Mouse (Mus musculus) c-Kit-negative CD71-positive TER-119-positive erythroid progenitor cells, embryonic 14.5 days (primary cell): ENCODE data around the gene Suds3.

ENCODE experiments used
- DNase-seq: peaks from one replicate; pipeline ENCODE4 v3.0.0-alpha.2; 2013; ENCODE audit warnings: low read depth, low spot score

Gene Suds3

DNA sequence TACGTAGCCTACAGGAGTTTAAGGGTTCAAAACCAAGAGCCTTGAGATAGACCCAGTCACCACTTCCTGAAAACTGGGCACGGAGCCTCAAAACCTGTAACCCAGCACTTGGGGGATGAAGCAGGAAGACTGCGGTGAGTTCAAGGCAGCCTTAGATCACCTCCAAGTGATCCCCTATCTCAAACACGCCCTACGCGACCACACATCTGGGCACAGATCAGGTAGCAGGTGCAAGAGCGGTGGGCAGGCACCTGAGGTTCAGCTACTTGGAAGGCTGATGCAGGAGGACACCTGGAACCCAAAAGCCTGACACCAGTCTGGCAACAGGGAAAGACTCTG is 4.2 kb downstream of the Suds3 start:
- DNase-seq, result no peak

- DNase-seq, result no peak
These were observed 4.7 kb downstream of the Suds3 start for GRCm38 (mm10) chr5:117111064-117111773.

DNA sequence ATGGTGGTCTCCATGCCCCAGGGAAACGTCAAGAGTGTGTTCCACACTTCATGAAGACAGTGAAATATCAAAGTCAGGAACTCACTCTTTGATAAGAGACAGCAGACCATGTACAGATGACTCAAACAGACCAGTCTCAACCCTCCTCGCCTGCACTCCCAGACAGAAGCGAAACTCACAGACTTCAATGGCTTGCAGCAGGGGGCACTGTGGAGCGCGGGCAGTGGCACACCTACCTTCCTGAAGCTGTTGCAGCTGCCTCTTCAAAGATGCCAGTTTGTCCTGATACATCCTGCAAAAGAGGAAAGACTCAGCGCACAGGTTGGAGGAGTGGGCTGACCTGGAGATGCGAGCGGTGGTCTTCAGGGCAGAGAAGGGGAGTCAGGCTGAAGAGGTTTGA is 6.4 kb downstream of the Suds3 start:
- no peak for DNase-seq

GRCm38 (mm10) chr5:117108731-117109130 is 7.2 kb downstream of the Suds3 start:
- DNase-seq, result no peak

- no peak for DNase-seq
These were observed 7.6 kb downstream of the Suds3 start for GRCm38 (mm10) chr5:117108292-117108691.

DNA sequence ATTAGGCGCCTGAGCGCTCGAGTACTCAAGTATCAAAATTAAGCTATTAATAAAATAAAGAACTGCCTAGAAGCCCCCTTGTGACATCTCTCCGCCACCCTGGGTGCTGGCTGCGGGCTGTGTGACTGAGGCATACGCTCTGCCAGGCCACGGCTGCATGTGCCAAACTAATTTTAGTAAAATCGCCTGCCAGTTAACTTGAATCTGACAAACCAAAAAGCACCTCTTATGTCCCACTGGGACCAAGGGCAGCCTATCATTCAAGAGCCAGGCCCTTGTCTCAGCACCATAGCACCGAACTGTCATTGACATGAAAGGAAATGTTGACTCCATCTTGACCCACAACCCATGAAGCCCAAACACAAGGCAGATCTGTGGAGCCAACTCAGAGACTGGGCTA is 10.2 kb downstream of the Suds3 start:
- no peak for DNase-seq

DNA sequence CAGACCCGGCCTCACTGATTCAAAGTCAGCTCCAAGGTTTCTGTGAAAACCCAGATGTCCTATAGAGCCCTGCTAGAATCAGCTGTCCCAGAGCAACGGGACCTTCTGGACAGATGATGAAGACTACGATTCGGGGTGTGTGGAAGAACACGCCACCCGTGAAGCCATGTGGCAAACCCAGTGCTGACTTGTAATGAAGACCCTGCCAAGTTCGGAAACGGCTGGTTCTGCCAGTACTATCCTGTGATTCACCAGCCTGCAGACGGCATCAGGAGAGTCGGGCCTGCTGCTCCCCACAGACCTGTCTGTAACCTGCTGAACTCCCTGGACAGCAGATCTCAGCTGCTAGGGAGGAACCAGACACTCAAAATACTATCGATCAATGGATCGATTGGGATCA is 11.6 kb downstream of the Suds3 start:
- no peak for DNase-seq

DNA sequence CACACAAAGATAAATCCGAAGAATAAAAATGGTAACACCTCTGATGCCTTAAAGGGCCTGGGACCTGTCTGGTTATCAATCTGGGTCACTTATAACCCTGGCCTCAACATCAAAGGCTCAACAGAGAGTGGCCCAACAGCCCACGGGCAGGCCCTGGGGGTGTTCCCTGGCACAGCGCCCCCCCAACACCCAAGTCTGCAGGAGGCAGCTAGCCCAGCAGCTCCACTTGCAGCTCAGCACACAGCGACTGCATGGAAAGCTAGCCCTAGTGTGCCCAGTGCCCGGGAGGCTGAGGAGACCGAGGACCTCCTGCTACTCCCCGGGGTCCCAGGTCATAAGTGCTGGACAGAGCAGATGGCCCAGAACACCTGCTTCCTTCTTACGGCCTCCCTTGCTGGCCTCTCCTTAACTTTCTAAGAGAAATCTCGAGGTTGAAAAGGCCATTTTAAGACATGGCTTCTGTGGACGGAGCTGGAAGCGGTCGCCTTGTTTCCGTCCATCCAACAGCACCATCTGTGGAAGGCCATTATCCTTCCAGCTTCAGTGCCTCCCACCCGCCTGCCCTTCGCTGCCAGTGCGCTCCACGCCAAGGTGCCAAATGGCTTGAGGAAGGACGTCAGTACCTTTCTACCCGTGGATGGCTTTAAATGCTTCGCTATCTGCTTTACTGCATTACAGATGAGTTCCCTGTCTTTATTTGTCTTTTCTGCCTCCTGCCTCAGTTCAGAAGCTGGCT is 12.6 kb downstream of the Suds3 start:
- no peak for DNase-seq

- DNase-seq, result no peak
These were observed 16.2 kb downstream of the Suds3 start for GRCm38 (mm10) chr5:117099742-117100141.

DNA sequence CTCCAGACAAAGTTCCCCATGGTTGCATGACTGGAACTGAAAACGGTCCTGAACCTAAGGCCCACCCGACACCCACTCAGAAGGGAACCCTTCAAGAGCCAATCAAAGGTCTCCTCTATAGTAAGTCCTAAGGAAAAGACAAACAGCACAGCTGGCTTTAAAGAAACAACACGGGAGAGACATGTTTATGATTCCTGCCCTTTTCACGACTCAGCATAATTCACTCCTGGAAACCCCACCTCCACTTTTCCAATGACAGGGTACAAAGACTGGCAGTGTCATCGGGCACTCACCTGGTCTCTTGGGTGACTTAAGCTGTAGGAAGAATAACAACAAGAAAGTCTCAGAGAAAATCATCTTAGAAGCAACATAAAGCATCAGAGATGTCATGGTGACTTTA is 16.9 kb downstream of the Suds3 start:
- no peak for DNase-seq

GRCm38 (mm10) chr5:117096716-117097115 is 19.2 kb downstream of the Suds3 start:
- DNase-seq, result no peak

- peak; percentile 29 for DNase-seq
These were observed 21.5 kb downstream of the Suds3 start for GRCm38 (mm10) chr5:117094431-117094830.

DNA sequence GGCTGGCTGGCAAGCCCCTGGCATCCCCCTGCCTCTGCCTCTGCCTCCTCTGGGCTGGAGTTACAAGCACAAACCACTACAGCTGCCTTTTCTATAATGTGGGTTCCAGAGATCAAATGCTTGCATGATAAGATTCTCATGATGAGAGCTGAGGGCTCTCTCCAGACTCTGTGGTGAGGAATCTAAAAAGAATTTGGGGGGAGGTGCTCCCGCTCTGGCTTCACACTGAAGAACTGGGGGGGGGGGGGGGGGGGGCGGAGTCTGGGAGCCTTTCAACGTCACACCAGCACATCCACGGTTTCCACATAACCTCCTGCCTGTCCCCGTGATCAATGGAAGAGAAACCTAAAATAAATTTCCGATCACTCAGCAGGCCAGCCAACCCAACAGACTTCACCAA is 26.1 kb downstream of the Suds3 start:
- no peak for DNase-seq

DNA sequence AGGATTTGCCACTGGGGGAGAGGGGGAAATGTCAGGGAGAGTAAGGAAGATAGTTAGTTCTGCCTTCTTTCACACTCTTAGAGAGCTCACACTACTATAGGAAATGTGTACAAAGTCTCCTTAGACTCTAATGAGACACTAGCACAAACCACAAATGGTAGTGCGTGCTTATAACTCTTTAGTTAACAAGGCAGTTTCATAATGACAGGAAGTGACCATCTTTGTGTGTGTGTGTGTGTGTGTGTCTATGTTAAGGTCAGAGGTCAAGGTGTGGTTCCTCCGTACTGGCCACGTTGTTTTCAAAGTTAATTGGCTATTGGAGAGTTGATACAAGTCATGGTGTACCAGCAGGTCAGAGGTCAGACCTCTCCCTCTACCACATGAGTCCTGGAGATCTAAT is 26.8 kb downstream of the Suds3 start:
- DNase-seq, result no peak

GRCm38 (mm10) chr5:117087718-117088117 is 28.2 kb downstream of the Suds3 start:
- DNase-seq, result no peak

DNA sequence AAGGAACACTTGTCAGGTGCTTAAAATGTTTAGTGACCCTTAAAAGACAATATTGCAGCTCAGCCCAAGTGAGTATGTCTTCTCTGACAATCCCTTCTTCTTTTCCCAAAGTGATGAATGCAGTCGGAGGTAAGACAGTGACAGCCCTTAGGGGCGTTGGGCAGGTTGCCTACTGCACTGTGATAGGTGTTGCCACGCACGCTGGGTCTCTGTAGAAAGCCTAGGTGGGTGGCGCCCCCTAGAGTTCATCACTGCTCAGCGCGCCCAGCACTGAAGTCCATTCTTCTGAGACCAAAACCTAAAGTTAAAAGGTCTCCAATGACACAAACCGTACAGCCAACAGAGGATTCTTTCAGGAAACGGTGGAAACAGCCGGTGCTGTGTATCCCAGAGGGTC is 46.4 kb downstream of the Suds3 start:
- DNase-seq, result no peak

GRCm38 (mm10) chr5:117068808-117069497 is 47.0 kb downstream of the Suds3 start:
- DNase-seq, result no peak

- peak; percentile 3 for DNase-seq
These were observed 47.7 kb downstream of the Suds3 start for GRCm38 (mm10) chr5:117068181-117068580.

DNA sequence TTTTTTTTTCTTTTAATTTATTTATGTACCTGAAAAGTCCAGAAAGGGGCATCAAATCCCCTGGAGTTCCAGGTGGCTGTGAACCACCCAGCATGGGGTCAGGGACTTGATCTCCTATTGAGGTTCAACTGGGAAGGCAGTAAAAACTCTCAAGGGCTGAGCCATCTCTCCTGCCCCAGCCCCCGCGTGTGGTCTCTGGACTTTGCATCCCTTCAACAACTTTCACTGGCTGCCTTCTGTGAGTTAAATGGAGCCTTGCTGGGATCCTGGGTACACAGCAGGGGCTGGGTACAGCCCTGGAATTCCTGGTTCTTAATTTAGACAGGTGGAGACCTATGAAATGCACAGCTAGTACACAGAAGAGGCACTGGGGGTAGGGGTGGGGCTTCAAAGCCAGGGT is 54.7 kb downstream of the Suds3 start:
- DNase-seq, result no peak

DNA sequence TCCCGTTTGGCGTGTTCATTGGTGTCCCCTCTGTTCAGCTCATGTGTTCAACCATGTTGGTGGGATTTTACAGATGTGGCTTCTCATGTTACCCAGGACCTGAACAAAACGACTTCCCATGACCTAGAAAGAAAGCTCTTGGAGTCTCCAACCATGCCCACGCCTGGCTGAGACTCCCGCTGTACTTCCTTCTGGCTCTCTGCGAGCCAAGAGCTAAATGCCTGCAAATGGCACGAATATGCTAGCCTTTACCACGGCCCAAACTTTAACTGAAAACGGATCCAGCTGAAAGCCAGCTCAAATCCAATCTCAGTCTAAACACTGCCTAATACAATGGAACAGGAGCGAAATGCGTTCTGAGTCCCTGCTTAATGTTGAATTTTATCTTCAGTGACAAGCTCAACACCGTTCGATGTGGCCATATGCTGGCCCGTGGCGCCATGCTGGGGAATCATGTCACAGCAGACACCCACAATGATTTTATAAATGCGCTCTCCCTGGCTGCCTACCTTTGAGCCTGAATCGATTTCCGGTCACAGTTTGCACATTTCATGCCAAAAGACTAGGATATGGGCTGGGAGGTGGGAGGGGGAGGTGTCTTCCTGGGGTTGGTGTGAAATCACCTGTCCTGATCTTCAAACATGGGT is 55.3 kb downstream of the Suds3 start:
- DNase-seq, result no peak

DNA sequence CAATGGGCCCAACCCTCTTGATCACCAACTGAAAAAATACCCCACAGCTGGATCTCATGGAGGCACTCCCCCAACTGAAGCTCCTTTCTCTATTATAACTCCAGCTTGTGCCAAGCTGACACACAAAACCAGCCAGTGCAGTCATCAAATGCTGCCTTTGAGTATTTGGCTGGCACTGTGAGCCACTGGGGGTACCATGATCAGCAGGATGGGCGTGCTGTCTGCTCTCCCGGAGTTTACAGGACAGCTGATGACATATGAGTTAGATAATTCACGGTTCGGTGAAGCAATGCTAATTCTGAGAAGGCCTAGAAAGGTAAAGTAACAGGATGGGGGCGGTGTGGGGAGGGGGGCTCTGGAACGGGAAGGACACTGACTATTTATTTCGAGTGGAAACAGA is 66.0 kb downstream of the Suds3 start:
- no peak for DNase-seq

DNA sequence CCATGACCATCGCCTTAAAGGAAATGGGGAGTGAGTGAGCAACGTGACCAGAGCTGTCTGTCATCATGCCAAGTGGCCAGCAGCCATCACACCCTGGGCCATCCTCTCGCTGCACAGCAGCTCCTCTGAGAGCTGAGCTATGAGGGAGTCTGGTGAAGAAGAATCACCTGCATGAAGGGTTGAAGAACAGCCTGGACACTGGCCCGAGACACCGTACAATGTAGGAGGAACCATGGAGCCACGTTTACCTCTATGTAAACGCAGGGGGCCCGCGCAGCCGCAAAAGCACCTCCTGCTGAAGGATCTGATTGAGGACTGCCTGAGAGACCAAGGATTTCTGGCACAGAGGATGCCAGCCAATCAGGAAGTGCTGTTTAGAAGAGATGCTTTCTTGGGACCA is 70.8 kb downstream of the Suds3 start:
- no peak for DNase-seq
